Mouse (Mus musculus) CH12.LX (cell line): ENCODE data around the gene Hist2h4.

Experiments
- E2F4 ChIP-seq: IDR thresholded peaks from 2 replicates; pipeline ENCODE4 v1.6.1; 2011; ENCODE audit warnings: low read depth, low read length, improper control_type of control experiment; ENCODE audit not compliant: insufficient replicate concordance
- MAFK ChIP-seq: IDR thresholded peaks from 2 replicates; pipeline ENCODE4 v1.6.1; 2011; ENCODE audit warnings: low read length, improper control_type of control experiment; ENCODE audit not compliant: insufficient replicate concordance
- MAX ChIP-seq: IDR thresholded peaks from 2 replicates; pipeline ENCODE4 v1.6.1; 2011; ENCODE audit warnings: low read length, improper control_type of control experiment
- MXI1 ChIP-seq: IDR thresholded peaks from 2 replicates; pipeline ENCODE4 v1.6.1; 2011; ENCODE audit warnings: mild to moderate bottlenecking, low read depth, low read length, improper control_type of control experiment
- POLR2A ChIP-seq: IDR thresholded peaks from 2 replicates; pipeline ENCODE4 v1.6.1; 2011; ENCODE audit warnings: low read depth, mild to moderate bottlenecking, improper control_type of control experiment, low read length
- ZC3H11A ChIP-seq: IDR thresholded peaks from 2 replicates; pipeline ENCODE4 v1.6.1; 2012; ENCODE audit warnings: low read depth, mild to moderate bottlenecking, inconsistent platforms, low read length, improper control_type of control experiment
- ZNF384 ChIP-seq: IDR thresholded peaks from 2 replicates; pipeline ENCODE4 v1.6.1; 2012; ENCODE audit warnings: low read depth, low read length, improper control_type of control experiment, inconsistent platforms

GRCm38 (mm10) chr3:96243921-96244572 is 19.1 kb downstream of the Hist2h4 start:
- TF ChIP-seq MXI1 (peak; percentile 92), MAFK (no peak), ZC3H11A (no peak), ZNF384 (no peak), POLR2A (no peak; the same call in 1 of the 2 replicates), MAX (peak; percentile 54), E2F4 (no peak)
